Mouse (Mus musculus) activated CD4-positive, CD25-positive, alpha-beta regulatory T cell, adult 4 months (primary cell): Measurements from ENCODE around the gene Zdhhc6. TPM values are rescaled to one million over a fixed set of nuclear protein-coding genes. Genes with fewer than 3 reads are reported as not detected.

Experiments
- ATAC-seq: one replicate; pipeline ENCODE4 v1.8.0; 2017
- polyA plus RNA-seq, 2 experiments: library from polyadenylated mRNA; unstranded; fragments of 100-300 nt; shearing (Covaris generic); gene quantifications; one replicate each; pipeline ENCODE4 v1.2.1; 2017

The Zdhhc6 gene
- 10 to 100 TPM; 64.8 to 66.0 TPM for polyA plus RNA-seq

DNA sequence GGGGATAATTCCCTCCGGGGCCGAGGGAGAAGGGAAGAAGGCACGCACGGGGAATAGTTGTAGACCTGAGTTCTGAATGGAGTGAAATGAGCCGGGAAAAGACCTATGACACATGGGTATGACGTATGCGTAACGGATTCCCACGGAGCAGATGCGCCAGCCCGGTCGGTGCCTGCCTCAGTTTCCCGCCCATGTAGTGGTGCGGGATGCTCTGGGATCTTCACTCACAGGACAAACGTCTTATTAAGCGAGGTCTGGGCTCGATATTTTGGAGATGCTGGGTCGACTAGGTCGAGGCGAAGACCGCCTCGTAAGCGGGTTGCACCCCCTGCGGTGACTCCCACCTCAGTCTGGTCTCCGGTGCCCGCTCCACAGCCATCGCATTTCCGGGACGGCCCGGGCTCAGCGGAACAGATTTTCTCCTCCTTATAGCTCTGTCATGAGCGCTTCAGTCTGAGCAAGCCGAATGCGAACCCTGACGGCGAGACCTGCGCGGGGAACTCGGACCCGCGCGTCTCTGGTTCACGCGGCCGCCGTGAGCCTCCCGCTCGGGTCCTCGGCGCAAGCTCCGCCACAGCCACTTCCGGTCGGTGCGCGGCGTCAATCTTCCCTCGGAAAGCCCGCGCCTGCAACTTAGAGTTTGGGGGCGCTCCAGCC is at the start of gene Zdhhc6:
TSS of gene Zdhhc6 (minus strand) at position 581 of the 657 bp plus-strand sequence.
- ATAC-seq = peak; percentile 41

DNA sequence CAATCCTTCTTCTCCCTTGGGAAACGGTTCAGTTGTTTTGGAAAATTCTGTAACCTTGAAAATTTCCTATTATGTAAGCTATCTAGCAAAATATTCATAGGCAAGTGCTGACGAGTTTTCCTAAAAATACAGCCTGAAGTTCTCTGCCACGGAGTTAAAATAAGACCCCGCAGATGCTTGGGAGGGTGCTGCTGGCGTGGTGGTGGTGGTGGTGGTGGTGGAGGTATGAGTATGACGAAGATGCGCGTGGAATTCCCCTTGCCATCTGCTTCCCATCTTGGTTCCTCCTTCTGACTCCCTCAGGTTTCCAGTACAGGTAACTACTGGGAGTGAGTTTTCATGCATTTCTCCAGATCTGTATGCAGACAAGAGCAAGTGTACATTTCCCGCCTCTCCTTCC is 46.8 kb upstream of the Zdhhc6 start:
- ATAC-seq = no peak

DNA sequence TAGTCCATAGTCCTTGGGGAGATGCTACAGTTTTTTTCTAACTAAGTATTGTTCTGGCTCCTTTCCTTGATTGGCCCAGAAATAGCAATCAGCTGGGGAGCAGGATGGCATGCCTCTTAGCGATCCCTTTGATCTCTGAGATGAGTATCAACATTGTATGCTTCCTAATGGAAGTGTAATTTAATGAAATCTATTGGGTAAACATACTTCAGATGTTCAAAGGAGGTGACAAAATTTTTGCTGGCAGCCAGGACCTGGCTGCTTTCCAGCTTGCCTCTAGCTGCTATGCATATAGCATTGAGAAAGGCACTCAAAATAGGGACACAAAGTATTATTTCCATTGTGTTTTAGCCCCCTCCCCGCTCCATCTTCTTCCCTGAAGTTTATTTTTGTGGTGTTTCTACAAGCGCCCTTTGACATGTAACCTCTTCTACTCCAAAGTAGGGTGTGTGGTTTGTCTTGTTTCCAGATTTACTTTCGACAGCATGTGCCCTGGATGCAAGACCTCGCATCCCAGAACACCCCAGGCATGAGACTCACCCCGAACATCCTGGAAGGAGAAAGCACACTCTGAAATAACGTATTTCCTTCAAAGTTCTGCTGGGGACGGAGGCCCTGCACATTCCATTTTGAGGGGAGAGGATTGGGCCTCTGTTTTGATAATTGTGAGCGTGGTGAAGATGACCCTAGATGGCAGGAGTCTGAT is 35.0 kb upstream of the Zdhhc6 start:
- no peak for ATAC-seq

DNA sequence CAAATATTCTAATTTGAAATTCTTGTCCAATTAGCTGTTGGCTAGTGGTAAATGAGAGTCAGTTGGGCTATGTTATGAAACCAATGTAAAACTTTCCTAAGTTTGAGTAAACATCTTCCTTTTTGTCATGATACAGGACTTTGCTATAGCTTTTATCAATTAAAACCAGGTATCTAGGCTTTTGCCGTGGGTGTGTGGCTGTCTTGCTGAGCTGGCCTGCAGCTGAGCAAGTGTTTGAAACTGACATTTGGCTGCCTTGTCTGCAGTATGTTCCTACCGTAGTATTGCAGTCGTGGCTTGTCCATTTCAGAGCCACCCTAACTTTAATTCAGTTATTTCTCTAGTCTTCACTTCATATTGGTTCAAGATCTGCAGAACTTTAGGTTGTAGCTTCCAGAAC is 32.4 kb upstream of the Zdhhc6 start:
- ATAC-seq = no peak

DNA sequence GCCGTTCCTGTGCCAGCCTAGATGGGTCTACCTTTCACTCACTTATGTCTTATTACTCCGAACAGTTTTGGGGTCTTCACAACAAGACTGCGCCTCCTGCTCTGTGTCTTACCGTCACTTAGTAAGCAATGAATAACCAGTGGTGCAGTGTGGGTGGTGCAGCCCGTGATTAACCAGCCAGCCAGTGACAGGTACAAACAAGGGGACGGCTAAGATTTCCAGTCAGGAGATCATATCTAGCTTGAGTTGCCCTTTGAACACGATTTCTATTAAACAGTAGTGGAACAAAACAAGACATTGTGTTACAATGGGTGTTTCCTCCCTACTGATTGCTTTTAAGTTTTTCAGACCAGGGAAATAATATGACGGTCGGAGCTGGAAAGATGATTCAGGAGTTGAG is 27.4 kb upstream of the Zdhhc6 start:
- no peak for ATAC-seq

DNA sequence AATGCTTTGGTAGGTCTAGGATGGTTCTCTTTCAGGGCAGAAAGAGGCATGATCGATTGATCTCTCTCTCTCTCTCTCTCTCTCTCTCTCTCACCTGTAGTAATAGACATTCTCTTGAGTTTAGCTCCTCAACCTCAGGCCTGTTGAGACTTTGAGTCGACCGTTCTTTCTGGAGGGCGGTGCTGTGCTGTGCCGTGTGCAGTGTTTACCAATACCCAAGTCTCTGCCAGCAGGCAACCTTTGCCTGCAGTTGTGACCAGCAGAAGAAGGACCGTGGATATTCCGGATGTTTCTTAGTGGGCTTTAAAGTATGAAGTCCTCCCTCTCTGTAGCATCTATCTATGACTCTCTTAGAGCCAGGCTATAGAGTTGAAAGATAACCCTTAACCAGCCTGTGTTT is 26.6 kb upstream of the Zdhhc6 start:
- ATAC-seq = no peak

DNA sequence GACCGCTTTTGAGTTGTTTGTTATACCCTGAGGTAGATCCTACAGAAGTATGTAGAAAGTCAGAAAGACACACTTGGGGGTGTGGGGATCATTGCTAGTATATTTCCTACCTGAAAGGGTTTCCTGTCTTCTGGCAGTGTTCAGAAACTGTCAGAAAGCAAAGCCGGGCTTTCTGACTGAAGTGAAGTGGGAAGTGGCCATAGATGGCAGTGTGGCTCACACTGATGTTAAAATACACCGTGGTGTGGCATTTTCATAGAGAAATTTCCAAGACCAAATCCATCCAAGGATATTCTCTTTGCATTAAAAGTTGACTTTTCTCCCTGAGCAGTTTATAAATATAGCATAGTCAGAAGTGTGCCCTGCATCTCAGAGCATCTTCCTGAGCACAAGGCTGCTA is 25.5 kb upstream of the Zdhhc6 start:
- ATAC-seq = no peak

DNA sequence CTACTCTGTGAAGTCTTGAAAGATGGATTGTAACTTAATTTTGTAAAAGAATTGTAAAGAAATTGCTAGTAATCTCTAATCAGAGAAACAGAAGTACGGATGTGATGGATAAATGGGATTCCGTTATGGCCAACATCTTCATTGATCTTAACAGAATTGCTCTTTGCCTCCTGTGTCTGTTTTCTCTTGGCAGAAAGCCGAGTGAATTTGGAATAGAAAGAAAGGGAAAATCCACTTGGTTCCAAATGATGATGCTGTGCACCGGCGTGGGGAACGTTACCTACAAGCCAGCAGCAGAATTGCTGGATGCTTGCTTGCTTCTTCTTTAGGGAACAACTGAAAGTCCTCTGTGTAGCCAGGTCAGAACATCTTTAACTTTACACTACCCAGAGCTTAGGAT is 24.7 kb upstream of the Zdhhc6 start:
- ATAC-seq = no peak

DNA sequence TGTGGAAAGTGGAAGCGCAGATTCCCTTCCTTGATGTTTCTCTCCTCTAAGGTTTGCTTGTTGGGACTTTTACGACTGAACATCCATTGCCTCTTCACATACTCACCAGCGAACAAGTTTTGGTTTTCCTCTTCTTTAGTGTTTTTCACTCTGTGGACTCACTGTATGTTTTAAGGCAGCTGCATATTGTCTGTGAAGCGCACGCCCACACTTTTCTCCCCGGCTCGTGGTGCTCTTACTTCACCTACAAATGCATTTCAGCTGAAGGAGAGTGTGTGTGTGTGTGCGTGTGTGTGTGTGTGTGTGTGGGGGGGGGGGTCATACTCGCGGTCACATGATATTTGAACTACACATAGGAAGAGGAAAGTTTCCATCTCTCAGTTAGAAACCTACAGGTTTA is 21.8 kb upstream of the Zdhhc6 start:
- no peak for ATAC-seq

DNA sequence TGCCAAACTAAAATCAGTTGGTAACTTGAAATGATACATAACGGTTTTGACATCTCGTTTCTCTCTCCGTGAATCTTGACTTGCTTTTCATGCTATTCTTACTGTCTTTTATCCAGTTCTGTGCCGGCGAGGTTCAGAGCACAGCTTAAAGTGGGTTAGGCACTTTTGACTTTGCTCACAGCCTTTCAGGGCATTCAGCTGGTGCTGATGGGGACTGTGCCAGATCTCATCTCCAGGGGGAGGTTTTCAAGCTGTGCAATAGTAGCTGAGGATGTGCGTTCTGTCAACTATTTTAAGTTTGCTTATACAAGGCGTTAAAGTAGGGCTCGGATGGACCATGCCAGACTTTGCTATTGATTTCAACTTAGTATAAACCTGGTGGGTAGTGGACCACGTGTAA is 21.2 kb upstream of the Zdhhc6 start:
- no peak for ATAC-seq

DNA sequence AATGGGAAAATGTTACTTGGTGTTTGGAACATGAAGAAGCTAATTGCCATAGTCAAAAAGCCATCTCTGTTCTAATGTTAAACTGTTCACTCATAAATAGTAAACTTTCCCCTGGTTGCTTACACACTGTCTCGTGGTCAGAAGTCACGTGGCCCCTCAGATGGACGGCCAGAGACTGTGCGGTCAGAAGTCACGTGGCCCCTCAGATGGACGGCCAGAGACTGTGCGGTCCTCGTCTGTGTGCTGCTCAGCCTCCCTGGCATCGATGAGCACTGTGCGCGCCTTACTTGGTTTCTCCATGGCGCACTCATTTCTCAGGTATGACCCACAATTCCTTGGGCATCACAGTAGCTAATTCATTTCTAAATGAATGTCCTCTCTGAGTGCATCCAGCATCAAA is 20.6 kb upstream of the Zdhhc6 start:
- ATAC-seq = no peak

DNA sequence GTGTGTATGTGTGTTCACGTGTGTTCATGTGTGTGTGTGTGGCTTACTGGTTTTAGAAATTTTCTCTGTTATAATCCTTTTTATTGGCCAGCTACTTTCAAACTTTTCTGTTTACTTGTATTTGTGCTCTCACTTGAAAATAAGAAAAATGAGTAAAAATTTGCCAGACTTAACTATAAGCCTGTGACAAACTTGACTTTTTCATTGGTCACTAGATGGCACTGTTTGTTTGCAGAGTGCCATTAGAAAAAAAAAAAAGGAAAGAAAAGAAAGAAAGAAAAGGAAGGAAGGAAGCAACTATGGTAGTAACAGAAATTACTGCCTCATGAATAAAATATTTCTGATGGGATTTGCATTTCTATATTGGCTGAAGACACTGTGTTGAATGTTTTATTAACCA is 20.0 kb upstream of the Zdhhc6 start:
- no peak for ATAC-seq

DNA sequence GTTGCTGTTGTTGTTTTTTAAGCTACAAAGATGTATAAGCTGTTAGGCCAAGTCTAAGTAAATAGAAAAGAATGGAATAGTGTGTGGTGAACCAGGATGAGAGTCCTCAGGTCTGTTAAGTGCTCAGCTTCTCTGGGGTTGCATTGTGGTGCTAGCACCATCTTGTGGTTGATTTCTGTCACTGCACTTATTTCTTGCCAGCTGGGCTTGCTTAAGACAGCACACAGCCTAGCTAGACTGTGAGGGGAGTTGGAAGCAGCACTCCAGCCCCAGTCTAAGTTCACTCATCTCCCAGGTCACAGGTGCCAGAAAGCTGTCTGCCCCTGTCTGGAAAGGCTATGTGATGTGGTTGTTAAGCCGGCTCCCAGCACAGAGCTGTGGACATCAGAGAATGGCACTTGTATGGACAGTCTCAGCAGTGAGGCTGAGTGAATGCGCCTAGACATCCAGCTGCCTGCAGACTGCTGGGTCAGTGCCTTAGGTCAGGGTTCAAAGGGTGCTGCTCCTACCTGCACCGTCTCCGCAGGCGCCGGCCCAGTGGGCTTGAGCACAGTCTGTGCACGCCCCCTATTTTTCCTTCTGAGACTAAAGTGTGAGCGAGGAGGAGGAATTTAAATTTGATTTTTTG is 16.9 kb upstream of the Zdhhc6 start:
- peak; percentile 65 for ATAC-seq

DNA sequence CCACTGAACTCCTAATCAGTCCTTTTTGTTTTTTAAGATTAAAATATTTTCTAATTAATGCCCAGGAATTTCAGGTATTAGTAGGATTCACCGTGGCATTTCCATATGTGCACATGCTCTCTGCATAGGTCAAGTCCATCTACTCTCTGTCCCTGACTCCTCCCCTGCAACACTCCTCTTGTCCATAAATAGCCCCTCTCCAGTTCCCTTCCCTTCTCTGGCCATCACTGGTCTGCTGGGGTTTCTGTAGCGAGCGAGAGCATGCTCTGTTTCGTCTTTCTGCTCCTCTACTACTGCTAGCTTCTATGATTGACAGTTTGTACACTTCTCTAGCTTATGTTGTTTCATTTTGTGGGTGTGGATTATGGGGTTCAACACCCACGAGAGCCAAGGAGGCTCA is 15.9 kb upstream of the Zdhhc6 start:
- ATAC-seq = no peak

DNA sequence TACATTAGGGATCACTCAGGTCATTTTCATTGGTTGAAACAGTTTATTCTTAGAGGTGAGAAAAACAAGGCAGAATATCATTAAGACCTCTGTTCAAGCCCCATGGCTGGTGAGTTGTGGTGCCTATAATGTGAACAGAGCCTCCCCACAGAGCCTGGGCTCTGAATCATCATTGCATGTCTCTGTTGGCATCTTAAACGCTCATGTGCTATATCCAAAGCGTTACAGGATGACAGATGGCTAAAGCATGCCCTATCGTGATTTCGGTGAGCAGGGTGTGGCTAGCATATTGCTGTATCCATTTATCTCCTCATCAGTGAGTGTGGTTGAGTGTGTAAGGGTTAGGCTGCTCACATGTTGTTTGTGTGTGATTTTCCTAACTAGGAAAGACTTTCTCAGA is 11.7 kb upstream of the Zdhhc6 start:
- ATAC-seq = no peak

DNA sequence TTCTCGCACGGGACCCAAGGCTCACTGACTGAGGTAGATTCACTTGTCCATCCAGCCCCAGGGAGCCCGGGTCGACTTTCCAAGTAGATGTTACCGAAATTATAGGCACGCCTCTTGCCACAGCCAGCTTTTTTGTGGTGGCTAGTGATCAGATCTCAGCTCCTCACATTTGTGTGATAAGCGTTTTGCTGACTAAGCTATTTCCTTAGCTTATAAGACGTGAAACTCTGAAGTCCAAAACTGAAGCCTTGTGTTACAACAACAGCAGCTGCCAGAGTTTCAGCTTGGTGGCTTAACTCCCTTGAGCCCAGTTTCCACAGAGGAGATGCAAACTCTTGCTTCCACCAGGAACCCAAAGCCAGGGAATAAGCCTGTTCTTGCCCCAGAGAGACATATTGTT is 6.8 kb upstream of the Zdhhc6 start:
- ATAC-seq = no peak

DNA sequence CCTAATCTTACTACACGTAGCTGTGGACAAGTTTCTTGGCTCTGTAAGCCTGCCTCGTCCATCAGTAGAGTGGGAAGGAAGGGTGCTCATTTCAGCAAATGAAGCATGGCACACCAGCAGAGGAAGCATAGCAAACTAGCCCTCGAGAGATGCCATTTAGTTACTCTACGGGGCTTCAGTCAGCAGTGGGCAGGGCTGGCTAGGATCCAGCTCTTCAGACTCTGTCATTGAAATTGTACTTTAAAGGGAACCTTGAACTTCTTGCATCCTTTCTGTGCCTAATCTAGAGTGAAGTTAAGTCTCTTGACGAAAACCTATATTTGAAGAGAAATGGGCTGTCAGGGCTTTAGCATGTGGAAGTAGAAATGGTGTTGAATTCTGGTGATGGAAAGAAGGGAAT is 3.7 kb upstream of the Zdhhc6 start:
- no peak for ATAC-seq

DNA sequence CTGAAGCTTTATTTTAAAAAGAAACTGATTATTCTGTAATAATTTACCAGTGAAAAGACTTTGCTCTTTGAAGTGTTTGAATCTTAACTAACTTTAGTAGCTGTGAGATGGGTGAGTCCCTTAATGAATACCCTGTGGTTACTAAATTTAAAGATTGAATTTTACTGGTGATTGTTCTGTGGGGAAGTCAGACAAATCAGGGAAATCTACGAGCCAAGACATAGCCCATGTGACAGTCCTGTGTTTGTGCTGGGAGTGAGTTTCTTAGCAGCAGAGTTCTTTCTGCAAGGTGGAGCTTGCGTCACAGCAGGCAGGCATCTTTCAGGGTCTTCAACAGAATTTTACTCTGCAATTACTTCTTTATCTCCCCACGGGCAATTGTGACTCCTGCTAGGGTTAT is 3.2 kb upstream of the Zdhhc6 start:
- no peak for ATAC-seq

DNA sequence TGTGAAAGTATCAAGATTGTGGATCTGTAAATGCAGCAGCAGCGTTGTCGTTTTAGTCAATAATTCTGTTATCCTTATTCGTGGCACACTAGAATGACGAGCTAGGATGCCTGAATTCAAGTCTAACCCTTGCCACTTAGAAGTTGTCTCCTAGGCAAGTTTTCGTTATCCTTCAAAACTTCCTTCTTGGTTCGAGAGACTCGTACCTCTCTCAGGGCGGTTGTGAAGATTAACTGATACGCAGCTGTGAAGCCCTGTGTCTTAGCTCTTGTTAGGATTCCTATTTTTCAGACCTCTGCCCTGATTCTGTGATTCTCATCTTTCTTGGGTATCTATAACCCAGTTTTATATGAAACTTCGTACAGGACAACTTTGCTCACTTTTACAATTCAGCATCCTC is 1.1 kb upstream of the Zdhhc6 start:
- ATAC-seq = no peak

DNA sequence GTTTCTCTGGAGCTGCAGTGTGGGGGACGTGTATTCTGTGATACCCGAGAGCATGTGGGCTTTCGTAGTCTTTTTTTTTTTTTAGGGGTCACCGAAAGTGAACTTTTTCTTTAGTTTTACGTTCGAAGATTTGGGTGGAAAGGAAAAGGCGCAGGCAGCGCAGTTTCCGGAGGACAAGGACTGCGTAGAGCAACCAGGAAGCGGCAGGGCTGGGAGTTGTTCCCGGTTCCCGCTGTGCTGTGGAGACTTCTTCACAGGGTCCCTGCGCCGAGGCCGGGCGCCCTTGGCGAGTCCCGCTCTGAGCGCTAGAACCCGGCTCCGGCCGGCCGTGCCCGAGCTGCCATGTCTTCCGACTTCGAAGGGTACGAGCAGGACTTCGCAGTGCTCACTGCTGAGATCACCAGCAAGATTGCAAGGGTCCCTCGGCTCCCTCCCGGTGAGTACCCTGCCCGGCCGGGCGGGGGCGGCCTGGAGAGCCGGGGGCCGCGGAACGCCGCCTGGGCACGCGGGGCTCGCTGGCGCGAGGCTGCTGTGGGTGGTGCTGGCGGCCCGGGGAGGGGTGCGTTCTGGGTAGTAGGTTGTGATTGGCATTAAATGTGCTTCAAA is 380 bp upstream of the Zdhhc6 start, which contains the start of gene Vti1a:
TSS of gene Vti1a (plus strand) at position 187 of the 606 bp plus-strand sequence.
- ATAC-seq = peak; percentile 82

DNA sequence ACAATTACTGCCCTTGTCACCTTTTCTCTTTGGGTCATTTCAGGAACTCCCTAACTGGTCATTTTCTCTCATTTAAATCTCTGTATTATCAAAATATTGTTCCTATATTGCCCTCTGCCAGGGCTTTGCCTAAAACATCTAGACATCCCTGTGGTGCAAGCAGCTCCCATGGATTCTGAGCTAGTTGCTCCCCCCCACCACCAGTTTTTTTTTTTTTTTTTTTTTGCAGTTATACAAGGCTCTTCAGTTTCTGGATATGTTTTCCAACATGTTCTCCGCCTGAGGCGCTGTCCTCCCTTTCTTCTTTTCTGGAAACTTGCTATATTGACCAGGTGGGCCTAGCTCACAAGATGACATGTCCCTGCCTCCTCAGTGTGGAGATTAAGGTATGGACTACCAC is 2.2 kb downstream of the Zdhhc6 start:
- no peak for ATAC-seq

DNA sequence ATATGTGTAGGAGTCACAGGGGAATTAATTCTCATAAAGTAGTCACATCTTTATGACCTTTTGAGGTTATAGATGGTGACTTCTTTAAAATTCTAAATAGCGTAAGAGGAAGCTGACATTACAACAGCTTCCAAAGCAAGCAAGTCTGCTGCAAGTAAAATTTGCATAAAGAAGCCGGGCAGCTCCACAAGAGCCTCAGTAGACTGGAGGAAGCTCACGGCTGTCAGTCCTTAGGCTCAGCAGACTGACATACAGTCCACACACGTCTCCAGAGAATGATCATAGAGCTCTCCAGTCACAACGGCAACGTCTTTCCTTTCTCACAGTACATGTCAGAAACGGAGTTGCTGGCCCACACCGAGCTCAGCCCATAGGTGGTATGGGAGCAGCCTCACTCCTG is 4.0 kb downstream of the Zdhhc6 start:
- ATAC-seq = no peak

DNA sequence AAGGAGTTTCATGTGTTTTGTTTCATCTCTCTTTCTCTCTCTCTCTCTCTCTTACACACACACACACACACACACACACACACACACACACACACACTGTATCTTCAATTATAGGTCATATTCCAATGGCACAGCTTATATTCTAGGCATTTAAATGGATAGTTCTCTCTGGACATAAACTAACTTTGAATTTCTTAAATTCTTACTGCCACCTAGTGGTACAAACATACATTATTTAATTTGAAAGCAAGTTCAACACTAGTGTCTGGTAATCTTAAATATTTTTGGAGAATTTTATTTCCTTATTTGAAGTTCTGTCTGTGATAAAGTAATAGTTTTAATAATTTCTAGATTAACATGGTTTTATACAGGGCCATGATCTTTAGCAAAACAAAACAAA is 10.8 kb downstream of the Zdhhc6 start:
- ATAC-seq = no peak

DNA sequence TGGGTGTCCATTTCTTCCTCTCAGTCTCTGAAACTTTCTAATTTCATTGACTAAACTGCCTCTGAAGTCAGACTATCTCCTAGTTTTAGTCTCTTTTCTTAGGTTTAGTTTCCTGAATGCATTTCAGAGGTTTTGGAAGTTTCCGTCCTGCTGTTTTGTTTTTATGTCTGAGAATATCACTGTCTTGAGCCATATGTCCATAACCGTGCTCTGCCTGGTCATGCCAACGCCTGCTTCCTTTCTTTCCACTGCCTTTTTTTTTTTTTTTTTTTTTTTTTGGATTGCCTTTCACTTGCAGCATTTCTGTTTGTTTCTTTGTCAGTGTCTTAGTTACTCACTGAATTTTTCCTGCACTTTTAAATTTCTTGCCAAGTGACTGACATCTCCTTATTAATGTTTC is 15.3 kb downstream of the Zdhhc6 start:
- ATAC-seq = no peak
